Mouse (Mus musculus) stomach, postnatal 0 days (tissue): ENCODE data around the gene Zmynd8. TPM values are rescaled to one million over a fixed set of nuclear protein-coding genes. Genes with fewer than 3 reads are reported as not detected.

ENCODE experiments used
- ATAC-seq: fragments of 200-750 bp; cut with Nextera tagmentation; 2 replicates; pipeline ENCODE4 v1.8.0; 2017; ENCODE audit not compliant: low FRiP score, low TSS enrichment
- DNase-seq: peaks from one replicate; pipeline ENCODE4 v3.0.0-alpha.2; 2016; ENCODE audit warnings: low spot score
- H3K27ac ChIP-seq: fragments of 300-500 bp; sonication (generic); replicated peaks from 2 replicates; pipeline ENCODE4 v1.5.1; 2014; ENCODE audit warnings: mild to moderate bottlenecking, control low read depth
- H3K27me3 ChIP-seq: fragments of 300-500 bp; sonication (generic); 2 replicates; pipeline ENCODE4 v1.6.1; 2014; ENCODE audit warnings: low read length; ENCODE audit not compliant: control insufficient read depth, insufficient read depth
- H3K36me3 ChIP-seq: fragments of 300-500 bp; sonication (generic); 2 replicates; pipeline ENCODE4 v1.6.1; 2014; ENCODE audit warnings: low read length, mixed read lengths; ENCODE audit not compliant: control insufficient read depth, insufficient read depth
- H3K4me1 ChIP-seq: fragments of 300-500 bp; sonication (generic); replicated peaks from 2 replicates; pipeline ENCODE4 v1.6.1; 2014; ENCODE audit warnings: antibody characterized with exemption; ENCODE audit not compliant: control insufficient read depth, insufficient read depth
- H3K4me2 ChIP-seq: fragments of 300-500 bp; sonication (generic); replicated peaks from 2 replicates; pipeline ENCODE4 v1.6.1; 2014; ENCODE audit warnings: low read depth, mild to moderate bottlenecking, control low read depth, moderate library complexity
- H3K4me3 ChIP-seq: fragments of 300-500 bp; sonication (generic); 2 replicates; pipeline ENCODE4 v1.5.1; 2014; ENCODE audit warnings: low read depth, low read length, control low read depth
- H3K9ac ChIP-seq: fragments of 300-500 bp; sonication (generic); 2 replicates; pipeline ENCODE4 v1.6.1; 2014; ENCODE audit warnings: mild to moderate bottlenecking, low read length, control low read depth, mixed read lengths
- H3K9me3 ChIP-seq: fragments of 300-500 bp; sonication (generic); 2 replicates; pipeline ENCODE4 v1.6.1; 2016; ENCODE audit warnings: low read length; ENCODE audit not compliant: control insufficient read depth
- CTCF ChIP-seq: IDR thresholded peaks from 2 replicates; pipeline ENCODE4 v1.5.1; 2016; ENCODE audit warnings: antibody characterized with exemption, low read depth, mild to moderate bottlenecking, moderate library complexity
- EP300 ChIP-seq: optimal IDR thresholded peaks from 2 replicates; pipeline ENCODE3; 2016; ENCODE audit warnings: antibody characterized with exemption
- WGBS: fragments of 180-500 bp; shearing (Covaris S2); extraction: QIAGEN DNeasy Blood & Tissue Kit; methylation state at CpG from one replicate; pipeline ENCODE4 v1.1.7; 2014; 5-methylcytosine and 5-hydroxymethylcytosine counted together
- polyA plus RNA-seq: library from polyadenylated mRNA; unstranded; fragments of >200 nt; fragmentation: Nextera tagmentation; extraction: Ambion mirVana; gene quantifications from 2 replicates; pipeline ENCODE4 v1.2.1, GENCODE M21; 2015

Zmynd8 gene
- polyA plus RNA-seq, 1 experiment from 2014 or later: 29.7 TPM

GRCm38 (mm10) chr2:165922994-165923393 lies 24.2 kb upstream of the Zmynd8 start:
- no peaks in the 10 kb centered on the region for H3K27me3 ChIP-seq
- H3K27ac ChIP-seq: peak overlapping the region; percentile 53; the same call in 1 of the 2 replicates
- H3K4me2 ChIP-seq: no peak overlapping the region
- DNase-seq (no peak), ATAC-seq (no peak)
- H3K9ac ChIP-seq: no peak overlapping the region
- no peaks in the 10 kb centered on the region for H3K4me1 ChIP-seq
- H3K36me3 ChIP-seq: no peaks in the 10 kb centered on the region
- no peaks in the 10 kb centered on the region for H3K9me3 ChIP-seq
- 62% methylated on average over 3 of the region's 3 CpGs for WGBS
- TF ChIP-seq EP300 (no peak), CTCF (no peak)
- no peak overlapping the region for H3K4me3 ChIP-seq

- Histone ChIP-seq H3K4me3 (no peak overlapping the region), H3K9ac (no peak overlapping the region), H3K27ac (no peak overlapping the region), H3K4me2 (no peak overlapping the region), H3K27me3 (no peaks in the 10 kb centered on the region), H3K9me3 (no peaks in the 10 kb centered on the region), H3K4me1 (no peaks in the 10 kb centered on the region), H3K36me3 (no peaks in the 10 kb centered on the region)
- WGBS: 48% methylated on average over 13 of the region's 13 CpGs
- DNase-seq (peak; percentile 84), ATAC-seq (peak; percentile 85)
- TF ChIP-seq CTCF (no peak), EP300 (no peak)
Measured at GRCm38 (mm10) chr2:165922047-165922728, 23.4 kb upstream of the Zmynd8 start.

- ATAC-seq (peak; percentile 86), DNase-seq (peak; percentile 94)
- Histone ChIP-seq H3K36me3 (no peaks in the 10 kb centered on the region), H3K9ac (no peak overlapping the region), H3K27me3 (no peaks in the 10 kb centered on the region), H3K4me3 (no peak overlapping the region), H3K4me2 (no peak overlapping the region), H3K4me1 (no peaks in the 10 kb centered on the region), H3K9me3 (no peaks in the 10 kb centered on the region), H3K27ac (peak overlapping the region; percentile 59)
- 7% methylated on average over 11 of the region's 11 CpGs for WGBS
- no peak for TF ChIP-seq EP300
- peak; percentile 99 for TF ChIP-seq CTCF
Measured at GRCm38 (mm10) chr2:165914298-165914697, 15.5 kb upstream of the Zmynd8 start.

- ATAC-seq (peak; percentile 66), DNase-seq (peak; percentile 47)
- Histone ChIP-seq H3K9me3 (no peaks in the 10 kb centered on the region), H3K4me3 (no peak overlapping the region), H3K4me2 (no peak overlapping the region), H3K27ac (no peak overlapping the region), H3K27me3 (no peaks in the 10 kb centered on the region), H3K9ac (no peak overlapping the region), H3K4me1 (no peaks in the 10 kb centered on the region), H3K36me3 (no peaks in the 10 kb centered on the region)
- TF ChIP-seq EP300 (no peak), CTCF (no peak)
- 52% methylated on average over 7 of the region's 7 CpGs for WGBS
Measured at GRCm38 (mm10) chr2:165913073-165913472, 14.3 kb upstream of the Zmynd8 start.

GRCm38 (mm10) chr2:165909731-165910130 lies 10.9 kb upstream of the Zmynd8 start:
- H3K9me3 ChIP-seq: no peaks in the 10 kb centered on the region
- no peak overlapping the region for H3K4me3 ChIP-seq
- 0 out of 2 replicates have a peak overlapping the region, but pooled peaks have one; percentile 18 for H3K27ac ChIP-seq
- no peaks in the 10 kb centered on the region for H3K27me3 ChIP-seq
- H3K4me1 ChIP-seq: no peaks in the 10 kb centered on the region
- no peak for ATAC-seq
- H3K36me3 ChIP-seq: no peaks in the 10 kb centered on the region
- TF ChIP-seq EP300: no peak
- TF ChIP-seq CTCF: no peak
- no peak for DNase-seq
- no peak overlapping the region for H3K4me2 ChIP-seq
- H3K9ac ChIP-seq: no peak overlapping the region

- Histone ChIP-seq H3K4me2 (no peak overlapping the region), H3K27ac (no peak overlapping the region), H3K9me3 (no peaks in the 10 kb centered on the region), H3K4me1 (no peaks in the 10 kb centered on the region), H3K4me3 (no peak overlapping the region), H3K27me3 (no peaks in the 10 kb centered on the region), H3K9ac (no peak overlapping the region), H3K36me3 (no peaks in the 10 kb centered on the region)
- ATAC-seq (no peak), DNase-seq (no peak)
- 89% methylated on average over 7 of the region's 8 CpGs for WGBS
- TF ChIP-seq EP300 (no peak), CTCF (no peak)
Measured at GRCm38 (mm10) chr2:165907199-165907598, 8.4 kb upstream of the Zmynd8 start.
